Mouse (Mus musculus) sigmoid colon, adult 10 weeks (tissue): Measurements from ENCODE around the gene Krtap1-3. TPM values are rescaled to one million over a fixed set of nuclear protein-coding genes. Genes with fewer than 3 reads are reported as not detected.

ENCODE experiments used
- polyA plus RNA-seq: library from polyadenylated mRNA; stranded (reverse); fragments of 350-450 nt; fragmentation: Illumina TruSeq; extraction: RNeasy Lipid Tissue Mini Kit (QIAGEN cat#74804); gene quantifications from one replicate; pipeline ENCODE4 v1.2.3, GENCODE M21; 2014; ENCODE audit warnings: low read depth, low replicate concordance

Gene Krtap1-3
- not detected for polyA plus RNA-seq

DNA sequence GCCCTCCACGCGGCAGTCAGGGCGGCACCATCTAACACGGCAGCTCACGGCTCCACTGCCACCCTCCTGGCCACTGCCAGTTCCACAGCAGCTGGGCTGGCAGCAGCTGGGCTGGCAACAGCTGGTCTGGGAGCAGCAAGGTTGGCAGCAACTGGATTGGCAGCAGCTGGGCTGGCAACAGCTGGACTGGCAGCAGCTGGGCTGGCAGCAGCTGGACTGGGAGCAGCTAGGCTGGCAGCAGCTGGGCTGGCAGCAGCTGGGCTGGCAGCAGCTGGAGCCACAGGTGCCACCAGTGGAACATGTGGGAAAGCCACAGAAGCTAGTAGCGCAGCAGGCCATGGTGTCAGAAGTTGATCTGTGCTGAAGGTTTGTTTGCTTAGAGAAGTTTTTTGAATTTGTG, at the start of gene Krtap1-3:
TSS of gene Krtap1-3 (minus strand) at position 359 of the 400 bp plus-strand sequence.

GRCm38 (mm10) chr11:99634653-99635134, 43.6 kb upstream of the Krtap1-3 start, which contains the start of gene Krtap4-2:
Krtap4-2 (minus strand) TSS chr11:99635084.

DNA sequence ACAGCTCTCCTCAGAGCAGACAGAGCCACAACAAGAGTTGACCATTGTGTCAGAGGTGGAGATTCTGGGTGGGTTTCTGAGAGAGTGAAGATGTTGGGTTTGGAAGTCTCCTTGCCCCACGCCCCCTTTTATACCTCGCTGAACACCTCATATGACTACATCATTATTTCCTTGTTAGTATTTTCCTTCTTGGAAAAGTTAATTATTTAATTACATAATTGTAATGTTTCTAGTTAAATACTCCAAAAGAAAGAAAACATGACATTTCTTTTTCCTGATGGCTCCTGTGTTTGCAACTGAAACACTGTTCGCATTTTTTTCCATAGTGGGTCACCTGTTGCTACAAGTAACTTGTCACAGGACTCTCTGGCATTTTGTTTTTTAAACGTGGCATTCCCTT, 37.0 kb upstream of the Krtap1-3 start, which contains the start of gene Krtap4-1:
TSS of gene Krtap4-1 (minus strand) at position 101 of the 400 bp plus-strand sequence.

DNA sequence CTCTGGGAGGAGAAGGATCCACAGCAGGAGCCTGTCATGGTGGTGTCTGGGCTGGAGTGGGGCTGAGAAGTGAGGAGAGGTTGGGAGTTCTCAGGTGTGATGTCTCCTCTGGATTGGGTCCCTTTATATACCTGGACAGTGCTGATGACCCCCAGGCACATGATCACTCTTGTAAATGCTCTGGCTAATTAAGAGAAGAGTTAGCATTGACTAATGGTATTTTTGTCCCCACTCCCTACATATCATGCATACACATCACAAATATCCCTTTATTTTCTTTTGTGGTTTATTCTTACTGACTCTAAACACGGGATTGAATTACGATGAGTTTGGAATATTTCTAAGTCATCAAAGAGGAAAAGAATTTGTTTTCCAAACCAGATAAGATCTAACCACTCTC, 29.2 kb upstream of the Krtap1-3 start, which contains the start of gene Gm11562:
TSS of gene Gm11562 (minus strand) at position 101 of the 400 bp plus-strand sequence.

DNA sequence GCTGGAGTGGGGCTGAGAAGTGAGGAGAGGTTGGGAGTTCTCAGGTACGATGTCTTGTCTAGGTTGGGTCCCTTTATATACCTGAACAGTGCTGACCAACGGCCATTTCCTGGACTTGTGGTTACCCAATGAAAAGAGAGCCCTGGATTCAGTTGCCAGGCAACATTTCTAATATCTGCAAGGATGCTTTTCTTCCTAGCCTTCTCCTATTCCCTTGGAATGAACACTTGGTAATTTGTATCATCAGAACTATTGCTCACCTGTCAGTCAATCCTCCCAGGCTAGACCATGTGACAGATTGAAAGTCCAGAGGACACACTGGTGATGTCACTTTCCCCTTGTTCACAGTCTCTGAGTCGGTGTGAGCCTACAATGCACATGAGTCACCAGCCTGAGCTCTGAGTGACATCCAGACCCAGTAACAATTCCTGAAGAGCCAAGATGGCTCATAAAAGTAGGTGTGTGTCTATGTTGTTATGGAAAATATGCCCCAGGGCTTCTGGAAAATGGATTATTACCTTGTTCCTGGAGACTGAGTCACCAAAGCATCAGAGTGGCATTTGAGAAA, 23.7 kb upstream of the Krtap1-3 start, which contains the start of gene Krtap2-4:
TSS of gene Krtap2-4 (minus strand) at position 51 of the 568 bp plus-strand sequence.

GRCm38 (mm10) chr11:99610089-99610488, 18.9 kb upstream of the Krtap1-3 start, which contains the start of gene Gm11937:
Gm11937 (minus strand) TSS chr11:99610189.

GRCm38 (mm10) chr11:99603208-99603607, 12.1 kb upstream of the Krtap1-3 start, which contains the start of gene Gm11938:
Gm11938 (minus strand) TSS chr11:99603308.

GRCm38 (mm10) chr11:99597742-99598141, 6.6 kb upstream of the Krtap1-3 start, which contains the start of gene Krtap9-3:
Krtap9-3 (minus strand) TSS chr11:99598105.

DNA sequence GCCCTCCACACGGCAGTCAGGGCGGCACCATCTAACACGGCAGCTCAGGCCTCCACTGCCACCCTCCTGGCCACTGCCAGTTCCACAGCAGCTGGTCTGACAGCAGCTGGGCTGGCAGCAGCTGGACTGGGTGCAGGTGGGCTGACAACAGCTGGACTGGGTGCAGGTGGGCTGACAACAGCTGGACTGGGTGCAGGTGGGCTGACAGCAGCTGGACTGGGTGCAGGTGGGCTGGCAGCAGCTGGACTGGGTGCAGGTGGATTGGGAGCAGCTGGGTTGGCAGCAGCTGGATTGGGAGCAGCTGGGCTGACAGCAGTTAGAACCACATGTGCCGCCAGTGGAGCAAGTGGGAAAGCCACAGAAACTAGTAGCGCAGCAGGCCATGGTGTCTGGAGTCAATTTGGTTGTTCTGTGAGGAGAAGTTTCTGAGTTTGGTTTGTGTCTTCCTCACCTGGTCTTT, 7.9 kb downstream of the Krtap1-3 start, which contains the start of gene Krtap1-4:
TSS of gene Krtap1-4 (minus strand) at position 410 of the 460 bp plus-strand sequence.

GRCm38 (mm10) chr11:99580636-99581035, 10.5 kb downstream of the Krtap1-3 start, which contains the start of gene Krtap1-5:
Krtap1-5 (minus strand) TSS chr11:99581016.

DNA sequence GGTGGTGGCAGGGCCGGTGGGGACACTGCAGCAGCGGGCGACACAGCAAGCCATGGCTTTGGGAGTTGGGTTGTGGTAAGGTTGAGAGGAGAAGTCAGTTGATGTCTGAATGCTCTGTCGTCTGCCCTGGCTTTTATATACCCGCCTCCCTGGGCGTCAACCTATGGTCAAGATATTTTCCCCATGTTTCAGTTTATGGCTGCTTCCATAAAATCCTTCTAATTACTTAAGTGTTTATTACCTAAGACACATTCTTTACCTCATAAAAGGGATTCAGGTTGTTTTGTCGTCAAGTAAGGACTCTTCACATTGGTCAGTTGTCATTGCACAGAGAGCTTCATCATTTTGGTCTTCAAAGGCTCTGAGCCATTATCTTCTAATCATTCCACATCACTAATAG, 24.6 kb downstream of the Krtap1-3 start, which contains the start of gene Krtap3-1:
TSS of gene Krtap3-1 (minus strand) at position 101 of the 400 bp plus-strand sequence.

GRCm38 (mm10) chr11:99559366-99559765, 31.8 kb downstream of the Krtap1-3 start, which contains the start of gene Gm11939:
Gm11939 (minus strand) TSS chr11:99559466.

DNA sequence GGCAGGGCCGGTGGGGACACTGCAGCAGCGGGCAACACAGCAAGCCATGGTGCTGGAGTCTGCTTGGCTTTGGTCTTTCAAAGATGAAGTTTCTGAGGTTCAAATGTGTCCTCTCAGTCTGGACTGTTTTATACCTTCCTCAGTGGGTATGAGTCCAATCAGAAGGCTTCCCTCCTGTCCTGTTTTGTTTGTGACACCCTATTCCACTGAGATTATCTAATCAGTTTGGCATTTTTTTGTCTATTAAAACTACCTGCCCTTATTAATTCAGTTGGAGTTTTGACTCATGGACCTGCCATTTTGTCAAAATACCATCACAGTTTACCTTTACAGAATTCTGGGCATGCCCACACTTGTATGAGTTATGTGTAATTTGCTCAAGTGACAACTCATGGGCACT, 34.4 kb downstream of the Krtap1-3 start, which contains the start of gene Krtap3-2:
TSS of gene Krtap3-2 (minus strand) at position 101 of the 400 bp plus-strand sequence.

DNA sequence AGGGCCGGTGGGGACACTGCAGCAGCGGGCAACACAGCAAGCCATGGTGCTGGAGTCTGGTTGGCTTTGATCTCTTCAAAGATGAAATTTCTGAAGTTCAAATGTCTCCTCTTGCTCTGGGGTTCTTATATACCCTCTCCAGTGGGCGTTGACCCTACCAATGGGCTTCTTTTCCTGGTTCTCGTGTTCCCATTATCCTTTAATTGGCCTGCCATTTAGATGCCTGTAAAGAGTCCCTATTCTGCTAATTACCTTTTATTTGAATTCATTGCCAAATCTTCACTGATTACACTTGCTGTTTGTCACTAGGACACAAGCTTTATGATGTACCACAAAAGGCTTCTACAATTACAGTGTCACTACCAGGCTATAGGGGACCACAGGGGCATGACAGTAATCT, 40.4 kb downstream of the Krtap1-3 start, which contains the start of gene Krtap3-3:
TSS of gene Krtap3-3 (minus strand) at position 101 of the 400 bp plus-strand sequence.

Other genes starting within 250 kb of the Krtap1-3 start
- not detected for gene Krt27, start 240.2 kb downstream of the Krtap1-3 start, polyA plus RNA-seq
- not detected for gene Krt28, start 216.4 kb downstream of the Krtap1-3 start, polyA plus RNA-seq
- gene Krt10, start 202.0 kb downstream of the Krtap1-3 start, polyA plus RNA-seq: 17.3 TPM
- 0.47 TPM for gene Krt12, start 169.1 kb downstream of the Krtap1-3 start, polyA plus RNA-seq
- gene Krt20, start 153.2 kb downstream of the Krtap1-3 start, polyA plus RNA-seq: 486 TPM
- 3.1 TPM for gene Krt23, start 98.2 kb downstream of the Krtap1-3 start, polyA plus RNA-seq
- gene Krt39, start 70.0 kb downstream of the Krtap1-3 start, polyA plus RNA-seq: not detected
- not detected for gene Krt40, start 48.2 kb downstream of the Krtap1-3 start, polyA plus RNA-seq
- gene Krtap3-3, start 40.5 kb downstream of the Krtap1-3 start, polyA plus RNA-seq: not detected
- not detected for gene Krtap3-2, start 34.5 kb downstream of the Krtap1-3 start, polyA plus RNA-seq
- not detected for gene Gm11939, start 31.9 kb downstream of the Krtap1-3 start, polyA plus RNA-seq
- gene Krtap3-1, start 24.7 kb downstream of the Krtap1-3 start, polyA plus RNA-seq: not detected
- not detected for gene Krtap1-5, start 10.3 kb downstream of the Krtap1-3 start, polyA plus RNA-seq
- not detected for gene Krtap1-4, start 7.7 kb downstream of the Krtap1-3 start, polyA plus RNA-seq
- gene Krtap9-3, start 6.8 kb upstream of the Krtap1-3 start, polyA plus RNA-seq: not detected
- not detected for gene Gm11938, start 12.0 kb upstream of the Krtap1-3 start, polyA plus RNA-seq
- gene Gm11937, start 18.9 kb upstream of the Krtap1-3 start, polyA plus RNA-seq: not detected
- not detected for gene Krtap2-4, start 23.5 kb upstream of the Krtap1-3 start, polyA plus RNA-seq
- not detected for gene Gm11562, start 29.1 kb upstream of the Krtap1-3 start, polyA plus RNA-seq
- gene Krtap4-1, start 36.9 kb upstream of the Krtap1-3 start, polyA plus RNA-seq: not detected
- gene Krtap4-2, start 43.7 kb upstream of the Krtap1-3 start, polyA plus RNA-seq: not detected
- not detected for gene Krtap4-7, start 52.8 kb upstream of the Krtap1-3 start, polyA plus RNA-seq
- not detected for gene Gm11555, start 58.9 kb upstream of the Krtap1-3 start, polyA plus RNA-seq
- gene Gm11563, start 67.6 kb upstream of the Krtap1-3 start, polyA plus RNA-seq: not detected
- not detected for gene Krtap4-6, start 74.6 kb upstream of the Krtap1-3 start, polyA plus RNA-seq
- gene Gm14190, start 99.4 kb upstream of the Krtap1-3 start, polyA plus RNA-seq: not detected
- gene Gm14180, start 143.0 kb upstream of the Krtap1-3 start, polyA plus RNA-seq: not detected
- gene Gm11595, start 181.6 kb upstream of the Krtap1-3 start, polyA plus RNA-seq: not detected
- gene Krtap4-8, start 189.4 kb upstream of the Krtap1-3 start, polyA plus RNA-seq: not detected
- gene Krtap4-9, start 193.9 kb upstream of the Krtap1-3 start, polyA plus RNA-seq: not detected
- gene Gm11596, start 202.1 kb upstream of the Krtap1-3 start, polyA plus RNA-seq: not detected
- not detected for gene Gm11569, start 207.6 kb upstream of the Krtap1-3 start, polyA plus RNA-seq
- gene Gm11554, start 213.1 kb upstream of the Krtap1-3 start, polyA plus RNA-seq: not detected
- gene Krtap4-13, start 218.6 kb upstream of the Krtap1-3 start, polyA plus RNA-seq: not detected
- not detected for gene Gm11564, start 224.3 kb upstream of the Krtap1-3 start, polyA plus RNA-seq
- gene 2300003K06Rik, start 246.7 kb upstream of the Krtap1-3 start, polyA plus RNA-seq: not detected